Mouse (Mus musculus) neural tube, embryonic 10.5 days (tissue): ENCODE measurements around the gene Pyroxd1.

ENCODE experiments used
- DNase-seq: peaks from one replicate; pipeline ENCODE4 v3.0.0-alpha.2; 2017; ENCODE audit warnings: low spot score; ENCODE audit errors: extremely low spot score

Pyroxd1 gene

DNA sequence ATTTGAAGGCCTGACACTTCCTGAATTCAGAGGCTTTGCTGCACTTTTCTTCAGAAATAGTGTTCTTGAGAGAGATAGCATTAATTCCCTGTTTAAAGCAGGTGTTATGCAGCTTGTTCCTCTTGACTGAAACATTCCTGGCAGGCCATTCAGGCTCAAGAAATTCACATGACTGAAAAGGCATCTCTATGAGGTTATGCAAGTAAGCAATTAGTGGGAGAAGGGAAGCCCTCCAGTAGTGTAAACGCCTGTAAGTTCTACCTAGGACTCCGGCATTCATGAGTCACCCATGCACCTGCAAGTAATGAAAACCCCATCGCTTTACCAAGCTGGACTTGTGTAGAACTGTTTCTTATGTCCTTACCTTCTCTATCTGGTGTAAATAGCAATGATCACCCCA is 24.1 kb downstream of the Pyroxd1 start:
- DNase-seq = no peak

DNA sequence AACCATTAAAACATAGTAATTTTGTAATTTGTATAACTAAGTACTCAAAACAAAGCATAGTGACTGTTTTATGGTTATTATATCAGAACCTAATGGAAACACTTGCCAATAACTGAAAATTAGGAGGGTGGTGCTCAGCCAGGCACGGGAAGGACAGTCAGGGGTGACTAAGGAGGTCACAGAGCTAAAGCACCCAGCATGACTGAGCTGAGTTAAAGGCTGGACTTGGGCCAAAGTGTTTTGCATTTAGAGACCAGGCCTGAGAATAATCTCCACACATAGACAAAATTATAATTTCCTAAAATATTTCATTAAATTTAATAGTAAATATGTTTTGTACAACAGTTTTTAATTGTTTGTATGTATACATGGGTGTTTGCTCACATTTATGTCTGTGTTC is 31.6 kb downstream of the Pyroxd1 start:
- DNase-seq = no peak

DNA sequence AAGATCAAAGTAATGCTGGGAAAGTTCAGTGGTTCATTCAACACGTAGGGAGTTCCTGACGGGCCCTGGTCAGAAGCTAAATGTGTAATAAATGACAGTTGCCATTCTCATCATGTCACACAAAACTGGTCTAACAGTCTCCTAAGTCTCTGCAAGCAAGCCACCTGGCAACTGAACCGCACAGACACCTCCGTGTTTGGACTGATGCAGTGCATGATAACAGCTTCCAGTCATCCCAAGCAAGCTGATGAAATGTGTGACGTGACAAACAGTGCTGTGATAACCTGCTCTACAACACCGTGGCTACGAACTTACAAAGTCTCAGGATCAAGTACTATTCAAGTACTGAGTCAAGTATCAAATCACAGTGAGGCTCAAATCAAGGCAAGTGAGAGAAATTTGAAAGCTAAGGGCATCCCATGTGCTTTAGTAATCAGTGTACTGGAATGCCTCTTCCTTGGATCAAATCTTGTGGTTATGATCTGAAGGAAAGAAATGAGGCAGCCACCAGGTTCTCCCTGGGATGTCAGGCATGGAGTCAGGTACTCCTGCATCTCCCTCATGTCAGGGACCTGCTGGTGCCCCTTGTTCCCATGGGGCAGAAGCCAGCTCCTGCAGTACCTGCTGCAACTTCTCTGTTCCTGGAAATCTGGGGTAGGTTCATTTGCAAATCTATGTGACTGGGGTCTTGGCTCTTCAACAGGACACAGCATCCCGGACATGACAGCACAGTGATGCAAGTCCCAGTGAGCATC is 33.3 kb downstream of the Pyroxd1 start:
- no peak for DNase-seq

DNA sequence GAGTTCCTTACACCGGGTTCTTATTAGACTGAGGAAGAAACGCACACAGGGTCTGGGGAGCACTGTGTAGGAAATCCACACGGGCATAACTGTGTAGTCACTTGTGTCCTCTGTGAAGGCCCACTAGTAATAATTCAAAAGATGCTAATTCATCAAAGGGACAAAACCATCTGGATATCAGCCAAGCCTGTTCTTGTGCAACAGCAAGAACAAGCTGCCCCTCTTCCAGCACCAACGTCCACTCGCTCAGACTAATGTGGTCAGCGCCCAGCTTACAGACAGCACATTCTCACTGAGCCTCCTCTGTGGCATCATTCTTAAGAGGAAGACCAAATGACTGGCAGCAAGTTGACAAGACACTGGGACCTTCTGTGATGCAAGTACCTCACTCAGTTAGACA is 34.5 kb downstream of the Pyroxd1 start:
- no peak for DNase-seq

DNA sequence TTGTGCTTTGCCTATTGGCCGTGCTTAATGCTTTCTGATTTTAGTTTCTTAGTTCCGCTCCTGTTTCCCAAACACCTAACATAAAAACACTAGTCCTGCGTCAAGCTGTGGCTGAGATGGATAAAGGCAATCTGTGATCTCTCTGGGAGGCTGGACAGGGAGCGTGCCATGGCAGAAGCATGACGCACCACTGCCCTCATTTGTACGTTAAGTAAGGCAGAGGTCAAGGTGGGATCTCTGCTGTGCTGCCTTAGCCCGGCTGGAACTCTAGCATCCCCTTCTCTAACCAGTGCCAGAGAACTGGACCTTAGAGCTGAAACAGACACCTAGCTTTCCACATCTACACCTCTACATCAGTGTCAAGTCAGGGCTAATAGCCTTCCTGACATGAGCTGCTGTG is 36.2 kb downstream of the Pyroxd1 start:
- DNase-seq = no peak

DNA sequence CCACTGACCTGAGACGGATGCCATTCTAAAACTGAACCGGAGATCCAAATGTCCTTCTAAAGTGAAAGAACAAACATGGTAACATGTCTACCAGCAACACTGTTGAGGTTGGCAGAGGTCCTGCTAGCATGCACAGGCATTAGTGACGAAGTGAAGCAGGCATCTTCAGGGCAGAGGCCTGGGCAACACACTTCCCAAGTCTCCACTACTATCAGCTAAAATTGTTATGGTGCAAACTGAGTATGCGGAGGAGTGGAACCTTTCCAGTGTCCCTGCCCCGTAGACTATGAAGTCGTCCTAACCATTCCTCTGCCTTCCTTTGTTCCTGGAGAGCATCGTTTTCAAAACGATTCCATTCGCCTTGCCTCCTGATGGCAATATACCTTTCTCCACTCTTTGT is 39.1 kb downstream of the Pyroxd1 start:
- DNase-seq = no peak

DNA sequence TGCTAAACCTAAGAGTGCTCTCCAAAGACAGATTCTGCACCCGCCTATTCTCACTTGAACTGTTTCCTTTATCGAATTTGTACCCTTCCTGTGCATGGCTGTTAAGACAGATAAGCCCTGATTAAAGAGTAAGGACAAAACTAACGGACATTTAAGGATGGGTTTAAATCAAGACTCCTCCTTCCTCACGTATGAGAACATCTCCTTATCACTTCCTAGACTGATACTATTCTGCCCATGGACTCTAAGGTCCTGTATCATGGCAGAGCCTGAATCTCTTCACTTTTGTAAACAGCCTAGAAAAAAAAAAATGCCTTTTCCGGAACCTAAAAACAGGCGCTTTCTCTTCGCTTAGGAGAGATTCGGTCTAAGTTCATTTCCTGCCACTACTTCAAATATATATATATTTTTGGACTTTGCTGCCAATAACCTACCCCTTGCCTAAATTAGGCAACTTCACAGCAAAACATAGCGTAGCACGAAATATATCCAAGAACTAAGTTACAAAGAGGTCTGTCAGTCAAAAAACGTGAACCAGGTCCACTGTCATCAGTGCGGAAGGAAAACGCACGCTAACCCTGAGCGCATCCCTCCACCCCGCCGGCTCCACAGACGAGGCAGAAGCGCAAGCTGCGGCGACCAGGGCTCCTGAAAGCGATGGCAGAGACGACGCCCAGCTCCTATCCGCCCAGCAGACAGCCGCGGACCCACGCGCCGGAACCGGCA is 41.0 kb downstream of the Pyroxd1 start:
- no peak for DNase-seq

DNA sequence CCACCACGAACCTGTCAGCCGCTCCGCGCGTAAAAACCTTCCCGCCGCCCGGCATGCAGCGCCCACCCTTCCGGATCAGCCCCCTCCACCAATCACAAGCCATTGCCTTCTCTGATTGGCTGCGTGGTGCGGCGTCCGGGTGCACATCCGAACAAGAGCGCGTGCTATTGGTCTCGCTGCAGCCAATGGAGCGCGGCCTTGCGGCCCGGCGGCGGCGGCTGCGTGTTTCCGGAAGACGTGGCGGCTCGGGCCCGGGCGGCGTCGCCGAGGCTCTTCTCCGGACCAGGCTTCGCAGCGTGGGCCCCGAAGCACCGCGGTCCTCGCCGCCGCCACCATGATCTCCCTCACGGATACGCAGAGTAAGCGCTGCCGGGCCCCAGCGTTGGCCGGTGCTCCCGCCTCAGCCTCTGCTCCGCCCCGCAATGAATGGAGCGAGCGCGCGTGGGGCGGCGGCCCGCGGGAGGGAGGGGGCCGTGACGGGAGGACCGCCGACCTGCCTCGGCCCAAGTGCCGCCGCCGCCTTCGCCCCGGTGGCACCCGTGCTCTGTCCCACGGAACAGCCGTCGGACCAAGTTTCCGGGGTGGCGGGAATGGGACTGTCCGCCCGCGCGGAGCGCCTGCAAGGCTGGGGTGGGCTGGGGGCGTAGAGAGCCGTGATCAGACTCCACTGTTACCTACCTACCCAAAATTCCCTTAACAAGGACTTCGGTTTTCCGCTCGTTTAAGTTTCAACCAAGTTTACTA is 41.7 kb downstream of the Pyroxd1 start, which contains the start of the genes Recql and Golt1b:
Gene Recql, minus strand, starts transcription at position 77 of the 744 bp plus-strand sequence.
Gene Golt1b, plus strand, starts transcription at position 211 of the 744 bp plus-strand sequence.
- peak; percentile 98 for DNase-seq

DNA sequence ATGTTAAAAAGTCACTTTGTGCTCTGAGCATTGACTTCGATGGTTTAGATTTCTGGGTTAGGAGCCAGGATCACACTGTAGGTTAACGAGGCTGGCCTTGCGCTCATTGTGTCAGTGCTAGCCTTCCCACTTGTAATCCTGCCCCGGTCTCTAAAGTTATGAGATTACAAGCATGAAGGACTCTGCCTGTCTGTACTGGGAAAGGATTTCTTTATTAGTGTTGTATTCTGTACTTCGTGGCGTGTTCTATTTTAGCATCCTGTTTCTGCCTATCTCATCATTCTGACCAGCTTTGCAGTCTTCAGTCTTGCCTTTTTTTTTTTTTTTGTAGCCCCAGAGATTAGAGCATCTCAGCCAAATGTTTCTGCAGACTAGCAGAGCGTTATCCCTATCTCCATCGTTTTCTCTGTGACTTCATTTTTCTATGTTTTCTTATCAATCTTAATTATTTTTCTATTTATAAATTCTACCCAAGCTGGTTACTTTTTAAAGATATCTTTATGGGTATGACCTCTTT is 42.4 kb downstream of the Pyroxd1 start:
- no peak for DNase-seq

DNA sequence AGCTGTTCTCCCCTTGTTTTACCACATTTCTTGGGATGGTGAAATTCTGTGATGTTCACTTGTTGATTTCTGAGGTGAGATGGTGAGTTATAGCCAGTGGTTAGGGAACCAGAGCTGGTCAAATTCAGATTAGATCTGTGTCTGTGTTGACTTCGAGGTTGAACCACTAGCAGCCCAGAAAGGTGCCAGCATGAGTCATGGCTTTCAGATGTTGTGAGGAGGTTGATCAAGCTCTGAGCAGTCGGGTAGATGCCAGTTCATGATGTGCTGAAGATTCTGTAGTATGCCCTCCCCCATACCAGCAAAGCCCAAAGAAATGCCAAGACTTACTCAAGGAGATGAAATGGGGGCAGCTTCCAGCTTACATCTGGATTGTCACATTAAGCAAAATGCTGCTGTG is 43.6 kb downstream of the Pyroxd1 start:
- DNase-seq = no peak

DNA sequence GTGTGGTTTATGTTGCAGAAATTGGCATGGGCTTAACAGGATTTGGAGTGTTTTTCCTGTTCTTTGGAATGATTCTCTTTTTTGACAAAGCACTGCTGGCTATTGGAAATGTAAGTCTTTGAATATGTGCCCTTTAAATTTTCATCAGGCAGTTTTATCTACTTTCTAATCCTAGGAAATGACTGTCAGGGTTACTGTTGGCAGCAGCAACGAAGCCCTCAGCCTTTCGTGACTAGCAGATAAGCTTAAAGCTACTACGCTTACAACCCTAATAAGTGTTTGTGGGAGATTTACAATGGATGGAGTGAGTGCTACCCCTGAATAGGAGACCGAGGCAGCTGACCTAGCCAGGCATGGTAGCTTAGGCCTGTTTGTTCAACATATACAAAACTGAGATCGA is 46.9 kb downstream of the Pyroxd1 start:
- DNase-seq = no peak

DNA sequence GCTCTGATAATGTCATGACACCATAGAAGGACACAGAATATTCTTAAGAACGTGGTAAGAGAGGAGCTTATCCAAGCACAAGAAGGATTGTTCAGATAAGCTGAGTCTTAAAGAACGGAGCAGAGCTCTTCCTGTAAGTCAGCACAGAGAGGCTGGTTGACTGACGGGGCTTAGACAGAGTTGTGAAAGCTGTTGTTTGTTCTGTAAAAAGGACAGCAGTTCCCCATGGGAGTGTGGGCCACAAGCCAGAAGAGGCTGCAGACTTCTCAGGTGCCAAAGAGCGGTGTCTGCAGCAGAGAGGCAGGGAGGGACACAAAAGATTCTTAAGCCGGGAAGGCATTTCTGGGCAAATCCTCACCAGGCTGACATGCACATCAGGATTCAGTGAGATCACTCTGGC is 49.2 kb downstream of the Pyroxd1 start:
- no peak for DNase-seq

DNA sequence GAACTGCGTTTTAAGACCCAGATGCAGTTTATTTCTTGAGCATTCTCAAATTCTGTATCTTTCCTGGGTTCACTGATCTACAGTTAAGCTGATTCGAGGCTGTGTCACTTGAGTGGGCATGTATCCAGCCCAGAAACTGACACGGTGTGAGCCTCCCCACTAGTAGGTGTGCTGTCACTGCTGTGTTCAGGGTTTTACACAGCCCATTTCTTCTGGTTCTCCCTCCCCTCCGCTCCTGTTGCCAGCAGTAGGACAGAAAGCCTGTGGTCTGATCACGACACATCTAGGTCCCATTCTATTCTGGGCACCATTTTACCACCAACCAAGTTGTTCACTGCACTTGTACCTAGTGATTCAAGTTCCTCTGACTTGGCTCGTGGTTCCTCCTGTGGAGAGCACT is 50.3 kb downstream of the Pyroxd1 start:
- no peak for DNase-seq

DNA sequence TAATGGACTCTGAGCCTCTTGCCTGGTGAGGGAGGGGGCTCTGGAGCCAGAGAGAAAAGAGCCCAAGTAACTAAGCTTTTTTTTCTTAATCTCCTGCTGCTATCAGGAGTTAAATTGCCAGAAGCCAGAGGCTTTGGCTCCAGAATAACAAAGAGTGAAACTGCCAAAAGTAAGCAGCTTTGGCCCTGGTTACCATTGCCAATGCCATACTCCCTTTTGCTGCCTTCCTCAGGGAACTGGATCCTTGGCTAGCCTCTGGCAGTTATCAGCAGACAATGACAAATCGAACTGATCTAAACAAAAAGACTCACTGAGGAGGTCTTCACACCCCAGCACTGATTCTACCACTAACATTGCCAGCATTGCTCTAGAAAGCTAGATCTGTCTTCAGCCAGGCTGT is 65.7 kb downstream of the Pyroxd1 start:
- DNase-seq = no peak
